Mouse (Mus musculus): ENCODE data around the gene Scand1.

- TF ChIP-seq CTCF (IDR thresholded peaks at IDR 0.05) (no peak), EP300 (IDR thresholded peaks at IDR 0.05) (no peak)
Measured at GRCm38 (mm10) chr2:156302063-156302462, 10.4 kb downstream of the Scand1 start.

All from lung, postnatal 0 days (tissue).